Mouse (Mus musculus): ENCODE data around the gene Sfxn5. TPM values are rescaled to one million over a fixed set of nuclear protein-coding genes. Genes with fewer than 3 reads are reported as not detected.
A peak's percentile ranks its signal among the peaks of the same experiment; 100 is the strongest.

Gene Sfxn5
- polyA plus RNA-seq (2012; rRNA removed), result 163 and 164 TPM in 2 replicates

GRCm38 (mm10) chr6:85333000-85333669 is at the start of gene Sfxn5:
Gene Sfxn5 (minus strand): TSS chr6:85333422.
- no peak for TF ChIP-seq CTCF (IDR thresholded peaks at IDR 0.05; ENCODE audit: extremely low read depth, insufficient read depth, low read length)
- TF ChIP-seq POLR2A (IDR thresholded peaks at IDR 0.05; ENCODE audit: extremely low read depth, insufficient read depth, low read length), result peak; percentile 77; the same call in 1 of the 2 replicates
- Histone ChIP-seq H3K4me1 (ENCODE audit: control insufficient read depth, insufficient read depth, low read length) (peaks cover 4% of the 10 kb centered on the region; the same call in 1 of the 2 replicates), H3K4me3 (ENCODE audit: insufficient read depth, low read length) (peak within 1 kb of the TSS; percentile 93), H3K27ac (ENCODE audit: insufficient read depth, low read length) (peak within 1 kb of the TSS; percentile 99)

DNA sequence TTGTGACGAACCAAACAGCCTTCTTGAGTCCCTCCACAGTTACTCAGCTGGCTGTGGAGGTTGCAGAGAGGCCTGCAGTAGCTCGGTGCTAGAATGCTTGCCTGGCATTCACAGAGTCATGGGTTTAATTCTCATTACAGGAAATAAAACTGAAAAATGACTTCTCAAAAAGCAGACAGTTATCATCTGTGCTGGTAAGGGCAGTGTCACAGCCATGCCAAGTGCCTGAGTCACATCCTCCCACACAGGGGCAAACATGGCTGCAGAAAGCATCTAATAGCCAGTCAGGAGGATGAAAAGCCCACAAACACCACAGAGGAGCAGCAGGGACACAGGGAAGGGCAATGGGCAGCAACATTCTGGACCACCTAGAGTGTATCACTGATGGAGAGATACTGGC is 49.6 kb upstream of the Sfxn5 start:
- no peak overlapping the region for H3K4me3 ChIP-seq (ENCODE audit: insufficient read depth, low read length)
- no peaks in the 10 kb centered on the region for H3K4me1 ChIP-seq (ENCODE audit: control insufficient read depth, insufficient read depth, low read length)
- TF ChIP-seq POLR2A (IDR thresholded peaks at IDR 0.05; ENCODE audit: extremely low read depth, insufficient read depth, low read length), result no peak
- no peak for TF ChIP-seq CTCF (IDR thresholded peaks at IDR 0.05; ENCODE audit: extremely low read depth, insufficient read depth, low read length)
- no peak overlapping the region for H3K27ac ChIP-seq (ENCODE audit: insufficient read depth, low read length)

DNA sequence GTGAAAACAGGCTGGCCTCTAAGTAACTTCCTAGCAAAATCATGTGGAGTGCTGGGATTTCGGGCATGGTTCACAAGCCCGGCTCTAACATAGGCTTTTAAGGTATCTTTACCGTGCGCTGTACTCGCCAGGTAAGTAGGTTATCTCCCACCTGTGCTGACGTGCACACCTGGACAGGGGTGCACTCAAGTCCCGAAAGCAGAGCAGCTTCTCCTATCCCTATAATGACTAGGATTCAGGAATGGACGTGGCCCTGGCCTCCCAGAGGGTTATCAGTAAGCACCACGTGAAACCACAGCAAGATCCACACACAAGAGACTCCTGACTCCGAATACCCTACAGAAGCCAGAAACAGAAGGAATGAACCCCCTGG is 48.4 kb upstream of the Sfxn5 start:
- no peak overlapping the region for H3K4me3 ChIP-seq (ENCODE audit: insufficient read depth, low read length)
- TF ChIP-seq CTCF (IDR thresholded peaks at IDR 0.05; ENCODE audit: extremely low read depth, insufficient read depth, low read length) (no peak), POLR2A (IDR thresholded peaks at IDR 0.05; ENCODE audit: extremely low read depth, insufficient read depth, low read length) (no peak)

DNA sequence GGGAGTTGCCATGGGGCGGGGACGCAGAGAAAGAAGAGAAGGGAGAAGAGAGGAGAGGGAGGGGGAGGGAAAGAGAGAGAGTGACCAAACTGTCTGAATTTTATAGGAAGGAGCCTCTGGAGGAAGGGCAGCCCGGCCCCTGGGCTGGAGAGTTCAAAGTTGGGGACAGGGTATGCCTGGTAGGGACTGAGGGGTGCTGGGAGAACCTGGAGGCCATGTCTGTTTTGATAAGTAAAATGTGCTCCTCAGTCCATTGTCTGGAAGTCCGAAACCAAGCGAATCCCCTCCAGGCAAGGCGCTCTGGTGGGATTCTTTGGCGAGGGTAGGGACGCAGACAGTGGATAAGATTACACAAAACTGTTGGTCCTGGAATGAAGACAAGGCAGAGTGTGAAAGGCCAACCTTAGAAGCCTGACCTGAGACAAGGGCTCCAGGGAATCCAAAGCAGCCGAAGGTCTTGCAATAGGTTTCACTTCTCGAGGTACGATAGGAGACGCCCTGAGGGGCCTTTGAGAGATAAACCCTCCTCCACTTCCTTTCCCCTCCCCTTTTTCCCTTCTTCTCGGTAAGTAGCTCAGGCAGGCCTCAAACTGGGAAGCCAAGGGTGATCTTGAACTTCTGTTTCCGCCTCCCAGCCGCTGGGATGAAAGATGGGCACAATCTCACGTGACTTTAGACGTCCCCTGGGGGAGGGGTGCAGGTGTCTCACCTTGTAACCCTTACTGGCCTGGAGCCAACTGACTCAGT is 47.9 kb upstream of the Sfxn5 start:
- TF ChIP-seq POLR2A (IDR thresholded peaks at IDR 0.05; ENCODE audit: extremely low read depth, insufficient read depth, low read length), result no peak
- no peak overlapping the region for H3K27ac ChIP-seq (ENCODE audit: insufficient read depth, low read length)
- no peak overlapping the region for H3K4me3 ChIP-seq (ENCODE audit: insufficient read depth, low read length)
- no peaks in the 10 kb centered on the region for H3K4me1 ChIP-seq (ENCODE audit: control insufficient read depth, insufficient read depth, low read length)

More for the DNA sequence above, 48.4 kb upstream of the Sfxn5 start:
- Histone ChIP-seq H3K4me1 (ENCODE audit: control insufficient read depth, insufficient read depth, low read length) (no peaks in the 10 kb centered on the region), H3K27ac (ENCODE audit: insufficient read depth, low read length) (no peak overlapping the region)

- TF ChIP-seq CTCF (IDR thresholded peaks at IDR 0.05; ENCODE audit: extremely low read depth, insufficient read depth, low read length) (peak; percentile 68), POLR2A (IDR thresholded peaks at IDR 0.05; ENCODE audit: extremely low read depth, insufficient read depth, low read length) (no peak)
- Histone ChIP-seq H3K4me3 (ENCODE audit: insufficient read depth, low read length) (no peak overlapping the region), H3K4me1 (ENCODE audit: control insufficient read depth, insufficient read depth, low read length) (no peaks in the 10 kb centered on the region), H3K27ac (ENCODE audit: insufficient read depth, low read length) (no peak overlapping the region)
Measured at GRCm38 (mm10) chr6:85380201-85380900, 47.1 kb upstream of the Sfxn5 start.

DNA sequence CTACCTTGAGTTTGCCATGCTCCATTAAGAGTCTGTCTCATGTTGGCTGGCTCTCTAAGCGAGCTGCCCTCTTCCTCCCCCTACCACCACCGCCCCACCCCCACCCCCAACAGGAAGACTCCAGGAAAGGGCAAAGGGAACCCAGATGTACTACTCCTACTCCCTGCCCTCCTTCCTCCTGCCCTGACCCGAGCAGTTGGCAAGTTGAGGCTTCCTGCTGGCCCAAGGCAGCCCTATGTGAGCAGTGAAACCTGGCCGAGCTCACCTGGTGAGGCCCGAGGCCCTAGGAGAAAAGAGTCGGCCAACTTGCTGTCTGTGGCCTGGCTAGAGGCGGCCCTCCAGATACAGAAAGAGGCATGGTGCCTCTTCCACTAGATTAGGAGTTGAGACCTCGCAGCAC is 45.4 kb upstream of the Sfxn5 start:
- TF ChIP-seq POLR2A (IDR thresholded peaks at IDR 0.05; ENCODE audit: extremely low read depth, insufficient read depth, low read length) (no peak), CTCF (IDR thresholded peaks at IDR 0.05; ENCODE audit: extremely low read depth, insufficient read depth, low read length) (no peak)
- Histone ChIP-seq H3K4me3 (ENCODE audit: insufficient read depth, low read length) (no peak overlapping the region), H3K4me1 (ENCODE audit: control insufficient read depth, insufficient read depth, low read length) (no peaks in the 10 kb centered on the region), H3K27ac (ENCODE audit: insufficient read depth, low read length) (no peak overlapping the region)

GRCm38 (mm10) chr6:85377876-85378275 is 44.7 kb upstream of the Sfxn5 start:
- peaks cover 2% of the 10 kb centered on the region; the same call in 1 of the 2 replicates for H3K4me1 ChIP-seq (ENCODE audit: control insufficient read depth, insufficient read depth, low read length)
- TF ChIP-seq CTCF (IDR thresholded peaks at IDR 0.05; ENCODE audit: extremely low read depth, insufficient read depth, low read length), result no peak
- no peak for TF ChIP-seq POLR2A (IDR thresholded peaks at IDR 0.05; ENCODE audit: extremely low read depth, insufficient read depth, low read length)
- no peak overlapping the region for H3K27ac ChIP-seq (ENCODE audit: insufficient read depth, low read length)
- H3K4me3 ChIP-seq (ENCODE audit: insufficient read depth, low read length), result no peak overlapping the region

DNA sequence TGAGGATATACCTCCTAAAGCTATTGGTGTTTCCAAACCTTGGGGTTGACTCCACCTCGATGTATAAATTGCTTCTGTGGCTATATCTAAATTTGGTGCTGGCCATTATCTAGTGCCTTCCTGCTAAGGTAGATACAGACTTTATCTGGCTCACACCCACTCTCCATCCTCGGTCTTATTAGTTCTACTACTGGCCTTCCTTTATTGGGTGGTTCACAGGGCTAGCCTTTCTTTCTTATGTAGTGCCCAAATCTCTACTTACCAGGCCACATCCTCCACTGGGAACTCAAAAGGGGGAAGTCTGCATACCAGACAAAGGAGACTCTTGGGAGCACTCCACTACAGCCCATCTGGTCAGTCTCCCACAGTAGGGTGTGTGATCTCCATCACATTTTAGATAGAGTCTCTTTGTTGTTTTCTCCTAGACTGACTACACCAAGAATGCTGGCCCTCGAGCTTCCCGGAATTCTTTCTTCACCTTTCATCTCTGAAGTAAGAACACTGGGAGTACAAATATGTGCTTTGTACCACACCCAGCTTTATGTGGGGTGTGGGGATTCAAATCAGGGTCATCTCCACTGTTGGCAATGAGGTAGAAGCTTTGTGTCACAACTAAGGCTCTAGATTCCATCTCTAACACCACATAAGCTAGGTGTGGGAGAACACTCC is 44.0 kb upstream of the Sfxn5 start:
- H3K27ac ChIP-seq (ENCODE audit: insufficient read depth, low read length), result no peak overlapping the region
- peaks cover 4% of the 10 kb centered on the region for H3K4me1 ChIP-seq (ENCODE audit: control insufficient read depth, insufficient read depth, low read length)
- TF ChIP-seq POLR2A (IDR thresholded peaks at IDR 0.05; ENCODE audit: extremely low read depth, insufficient read depth, low read length), result no peak
- no peak for TF ChIP-seq CTCF (IDR thresholded peaks at IDR 0.05; ENCODE audit: extremely low read depth, insufficient read depth, low read length)
- no peak overlapping the region for H3K4me3 ChIP-seq (ENCODE audit: insufficient read depth, low read length)

- TF ChIP-seq POLR2A (IDR thresholded peaks at IDR 0.05; ENCODE audit: extremely low read depth, insufficient read depth, low read length) (peak; percentile 28; the same call in 1 of the 2 replicates), CTCF (IDR thresholded peaks at IDR 0.05; ENCODE audit: extremely low read depth, insufficient read depth, low read length) (no peak)
- H3K4me3 ChIP-seq (ENCODE audit: insufficient read depth, low read length), result peak overlapping the region; percentile 51
Measured at GRCm38 (mm10) chr6:85374734-85375114, 41.5 kb upstream of the Sfxn5 start.

More at GRCm38 (mm10) chr6:85374734-85375114, 41.5 kb upstream of the Sfxn5 start:
- Histone ChIP-seq H3K27ac (ENCODE audit: insufficient read depth, low read length) (no peak overlapping the region), H3K4me1 (ENCODE audit: control insufficient read depth, insufficient read depth, low read length) (peaks cover 4% of the 10 kb centered on the region)

All from cortical plate, adult 2 months (tissue).